Mouse (Mus musculus): Measurements from ENCODE around the gene Clasp2. TPM values are rescaled to one million over a fixed set of nuclear protein-coding genes. Genes with fewer than 3 reads are reported as not detected.
"Not testable (repeated sequence)": the region's sequence is repeated elsewhere in the genome, so short reads cannot be mapped to it uniquely, and the experiment has no call there.

Clasp2 gene
- total and polyA plus RNA-seq, 2 experiments, result 2.6 to 17.4 TPM

GRCm38 (mm10) chr9:113708361-113709280, 32.7 kb upstream of the Clasp2 start:
- 52% methylated on average over 19 of the region's 19 CpGs for WGBS
- no peaks in the 10 kb centered on the region for H3K27me3 ChIP-seq (ENCODE audit: control insufficient read depth, insufficient read depth, low read length)
- DNase-seq (ENCODE audit: extremely low read depth, low read depth, low spot score), result peak; percentile 23
- TF ChIP-seq CTCF (IDR thresholded peaks at IDR 0.05; ENCODE audit: low read depth, low read length), result no peak
- TF ChIP-seq POLR2A (IDR thresholded peaks at IDR 0.05; ENCODE audit: extremely low read depth, insufficient read depth, low read length), result no peak
- H3K4me3 ChIP-seq (ENCODE audit: insufficient read depth, low read depth, low read length), result peak overlapping the region; percentile 90
- H3K27ac ChIP-seq (replicated peaks; ENCODE audit: insufficient read depth, low read depth, low read length), result peak overlapping the region; percentile 50
- peak overlapping the region; percentile 20; the same call in 1 of the 2 replicates for H3K9ac ChIP-seq (ENCODE audit: low read depth, low read length)
- H3K79me2 ChIP-seq (ENCODE audit: control insufficient read depth, insufficient read depth, low read length), result peaks cover 34% of the 10 kb centered on the region; the same call in 1 of the 2 replicates
- H3K36me3 ChIP-seq (ENCODE audit: control insufficient read depth, insufficient read depth, low read length), result no peaks in the 10 kb centered on the region
- H3K4me1 ChIP-seq (ENCODE audit: control insufficient read depth, insufficient read depth, low read length), result peaks cover 23% of the 10 kb centered on the region

GRCm38 (mm10) chr9:113710871-113711270, 30.4 kb upstream of the Clasp2 start:
- peaks cover 16% of the 10 kb centered on the region; the same call in 1 of the 2 replicates for H3K79me2 ChIP-seq (ENCODE audit: control insufficient read depth, insufficient read depth, low read length)
- DNase-seq (ENCODE audit: extremely low read depth, low read depth, low spot score), result no peak
- TF ChIP-seq POLR2A (IDR thresholded peaks at IDR 0.05; ENCODE audit: extremely low read depth, insufficient read depth, low read length), result no peak
- TF ChIP-seq CTCF (IDR thresholded peaks at IDR 0.05; ENCODE audit: low read depth, low read length), result no peak
- WGBS, result 84% methylated on average over 12 of the region's 12 CpGs
- H3K36me3 ChIP-seq (ENCODE audit: control insufficient read depth, insufficient read depth, low read length), result no peaks in the 10 kb centered on the region
- H3K4me1 ChIP-seq (ENCODE audit: control insufficient read depth, insufficient read depth, low read length), result peaks cover 10% of the 10 kb centered on the region
- no peak overlapping the region for H3K4me3 ChIP-seq (ENCODE audit: insufficient read depth, low read depth, low read length)
- no peak overlapping the region for H3K27ac ChIP-seq (replicated peaks; ENCODE audit: insufficient read depth, low read depth, low read length)
- no peak overlapping the region for H3K9ac ChIP-seq (ENCODE audit: low read depth, low read length)
- no peaks in the 10 kb centered on the region for H3K27me3 ChIP-seq (ENCODE audit: control insufficient read depth, insufficient read depth, low read length)

GRCm38 (mm10) chr9:113719063-113719462, 22.2 kb upstream of the Clasp2 start:
- no peak overlapping the region for H3K9ac ChIP-seq (ENCODE audit: low read depth, low read length)
- 60% methylated on average over 5 of the region's 5 CpGs for WGBS
- no peak for DNase-seq (ENCODE audit: extremely low read depth, low read depth, low spot score)
- no peaks in the 10 kb centered on the region for H3K79me2 ChIP-seq (ENCODE audit: control insufficient read depth, insufficient read depth, low read length)
- H3K36me3 ChIP-seq (ENCODE audit: control insufficient read depth, insufficient read depth, low read length), result no peaks in the 10 kb centered on the region
- no peak overlapping the region for H3K27ac ChIP-seq (replicated peaks; ENCODE audit: insufficient read depth, low read depth, low read length)
- H3K4me3 ChIP-seq (ENCODE audit: insufficient read depth, low read depth, low read length), result no peak overlapping the region
- no peaks in the 10 kb centered on the region for H3K27me3 ChIP-seq (ENCODE audit: control insufficient read depth, insufficient read depth, low read length)
- TF ChIP-seq POLR2A (IDR thresholded peaks at IDR 0.05; ENCODE audit: extremely low read depth, insufficient read depth, low read length) (no peak), CTCF (IDR thresholded peaks at IDR 0.05; ENCODE audit: low read depth, low read length) (peak; percentile 40; the same call in 1 of the 2 replicates)
- no peaks in the 10 kb centered on the region for H3K4me1 ChIP-seq (ENCODE audit: control insufficient read depth, insufficient read depth, low read length)

- Histone ChIP-seq H3K27ac (replicated peaks; ENCODE audit: insufficient read depth, low read depth, low read length) (no peak overlapping the region), H3K4me1 (ENCODE audit: control insufficient read depth, insufficient read depth, low read length) (no peaks in the 10 kb centered on the region), H3K27me3 (ENCODE audit: control insufficient read depth, insufficient read depth, low read length) (no peaks in the 10 kb centered on the region), H3K9ac (ENCODE audit: low read depth, low read length) (no peak overlapping the region), H3K79me2 (ENCODE audit: control insufficient read depth, insufficient read depth, low read length) (no peaks in the 10 kb centered on the region), H3K4me3 (ENCODE audit: insufficient read depth, low read depth, low read length) (no peak overlapping the region), H3K36me3 (ENCODE audit: control insufficient read depth, insufficient read depth, low read length) (no peaks in the 10 kb centered on the region)
- WGBS, result 68% methylated on average over 15 of the region's 15 CpGs
- DNase-seq (ENCODE audit: extremely low read depth, low read depth, low spot score), result no peak
- TF ChIP-seq CTCF (IDR thresholded peaks at IDR 0.05; ENCODE audit: low read depth, low read length) (no peak), POLR2A (IDR thresholded peaks at IDR 0.05; ENCODE audit: extremely low read depth, insufficient read depth, low read length) (no peak)
These were observed 16.6 kb upstream of the Clasp2 start for GRCm38 (mm10) chr9:113724646-113725045.

GRCm38 (mm10) chr9:113725609-113726008, 15.7 kb upstream of the Clasp2 start:
- DNase-seq (ENCODE audit: extremely low read depth, low read depth, low spot score); H3K27ac ChIP-seq (replicated peaks; ENCODE audit: insufficient read depth, low read depth, low read length); H3K4me3 ChIP-seq (ENCODE audit: insufficient read depth, low read depth, low read length); H3K4me1 ChIP-seq (ENCODE audit: control insufficient read depth, insufficient read depth, low read length); H3K36me3 ChIP-seq (ENCODE audit: control insufficient read depth, insufficient read depth, low read length); H3K9ac ChIP-seq (ENCODE audit: low read depth, low read length); H3K27me3 ChIP-seq (ENCODE audit: control insufficient read depth, insufficient read depth, low read length); H3K79me2 ChIP-seq (ENCODE audit: control insufficient read depth, insufficient read depth, low read length): not testable (repeated sequence)
- WGBS, result 85% methylated on average over 5 of the region's 5 CpGs

- WGBS, result 73% methylated on average over 3 of the region's 3 CpGs
- no peaks in the 10 kb centered on the region for H3K4me1 ChIP-seq (ENCODE audit: control insufficient read depth, insufficient read depth, low read length)
- no peak for DNase-seq (ENCODE audit: extremely low read depth, low read depth, low spot score)
- H3K4me3 ChIP-seq (ENCODE audit: insufficient read depth, low read depth, low read length), result no peak overlapping the region
- H3K79me2 ChIP-seq (ENCODE audit: control insufficient read depth, insufficient read depth, low read length), result no peaks in the 10 kb centered on the region
- H3K27me3 ChIP-seq (ENCODE audit: control insufficient read depth, insufficient read depth, low read length), result no peaks in the 10 kb centered on the region
- H3K36me3 ChIP-seq (ENCODE audit: control insufficient read depth, insufficient read depth, low read length), result no peaks in the 10 kb centered on the region
- no peak overlapping the region for H3K9ac ChIP-seq (ENCODE audit: low read depth, low read length)
- no peak overlapping the region for H3K27ac ChIP-seq (replicated peaks; ENCODE audit: insufficient read depth, low read depth, low read length)
- no peak for TF ChIP-seq CTCF (IDR thresholded peaks at IDR 0.05; ENCODE audit: low read depth, low read length)
- TF ChIP-seq POLR2A (IDR thresholded peaks at IDR 0.05; ENCODE audit: extremely low read depth, insufficient read depth, low read length), result no peak
These were observed 15.1 kb upstream of the Clasp2 start for GRCm38 (mm10) chr9:113726131-113726530.

Measured in liver, adult 2 months (tissue).